Mouse (Mus musculus) heart, adult 2 months (tissue): Measurements from ENCODE around the gene Ppm1n. TPM values are rescaled to one million over a fixed set of nuclear protein-coding genes. Genes with fewer than 3 reads are reported as not detected.
A peak's percentile ranks its signal among the peaks of the same experiment; 100 is the strongest.

ENCODE experiments used
- DNase-seq, 2 experiments: peaks; one replicate each; pipeline ENCODE4 v3.0.0; 2021
- H3K27ac ChIP-seq: fragments of 200-600 bp; 2 replicates; pipeline ENCODE4 v1.8.1; 2022
- H3K27me3 ChIP-seq: fragments of 200-500 bp; 2 replicates; pipeline ENCODE4 v1.6.1; 2012; ENCODE audit warnings: mild to moderate bottlenecking, low read length, inconsistent platforms, mixed read lengths; ENCODE audit not compliant: control insufficient read depth, insufficient read depth
- H3K36me3 ChIP-seq: fragments of 200-500 bp; 2 replicates; pipeline ENCODE4 v1.6.1; 2012; ENCODE audit warnings: low read length, inconsistent platforms; ENCODE audit not compliant: control insufficient read depth, insufficient read depth
- H3K4me1 ChIP-seq: fragments of 200-500 bp; 2 replicates; pipeline ENCODE4 v1.6.1; 2011; ENCODE audit warnings: low read length; ENCODE audit not compliant: control insufficient read depth, insufficient read depth
- H3K4me3 ChIP-seq: fragments of 200-600 bp; 2 replicates; pipeline ENCODE4 v1.8.1; 2022
- H3K79me2 ChIP-seq: fragments of 200-500 bp; replicated peaks from 2 replicates; pipeline ENCODE4 v1.6.1; 2012; ENCODE audit warnings: mild to moderate bottlenecking, inconsistent platforms, low read length, moderate library complexity, mixed read lengths; ENCODE audit not compliant: control insufficient read depth, insufficient read depth
- H3K9ac ChIP-seq: fragments of 200-500 bp; 2 replicates; pipeline ENCODE4 v1.6.1; 2012; ENCODE audit warnings: low read depth, mild to moderate bottlenecking, control low read depth, inconsistent platforms, low read length, mixed read lengths
- CTCF ChIP-seq: fragments of 200-600 bp; IDR thresholded peaks from 2 replicates; pipeline ENCODE4 v1.8.1; 2022; ENCODE audit warnings: antibody characterized with exemption, mild to moderate bottlenecking, moderate library complexity
- EP300 ChIP-seq: fragments of 200-500 bp; IDR thresholded peaks from 2 replicates; pipeline ENCODE4 v1.6.1; 2011; ENCODE audit warnings: low read depth, low read length, control low read depth; ENCODE audit not compliant: insufficient read depth
- POLR2A ChIP-seq: fragments of 200-500 bp; IDR thresholded peaks from 2 replicates; pipeline ENCODE4 v1.6.1; 2011; ENCODE audit warnings: mild to moderate bottlenecking, low read depth, low read length, control low read depth; ENCODE audit not compliant: insufficient read depth
- WGBS: fragments of 180-500 bp; shearing (Covaris S2); methylation state at CpG from one replicate; pipeline ENCODE4 v1.1.7; 2018; 5-methylcytosine and 5-hydroxymethylcytosine counted together
- intact Hi-C: fragments of 180-260 bp; cut with DNase I; formaldehyde crosslinking; loops from one replicate; pipeline ENCODE4 v1.15.1; 2025
- polyA plus RNA-seq: library from polyadenylated mRNA; depleted of rRNA; stranded (reverse); fragments of >200 nt; gene quantifications from 2 replicates; pipeline ENCODE4 v1.2.3, GENCODE M21; 2012
- total RNA-seq, 2 experiments: library from RNA; stranded (reverse); gene quantifications; 2 replicates each; pipeline ENCODE4 v1.2.3; 2021

Ppm1n gene
- total and polyA plus RNA-seq, 3 experiments, result 0.21 to 0.33 TPM; not detected in 1

DNA sequence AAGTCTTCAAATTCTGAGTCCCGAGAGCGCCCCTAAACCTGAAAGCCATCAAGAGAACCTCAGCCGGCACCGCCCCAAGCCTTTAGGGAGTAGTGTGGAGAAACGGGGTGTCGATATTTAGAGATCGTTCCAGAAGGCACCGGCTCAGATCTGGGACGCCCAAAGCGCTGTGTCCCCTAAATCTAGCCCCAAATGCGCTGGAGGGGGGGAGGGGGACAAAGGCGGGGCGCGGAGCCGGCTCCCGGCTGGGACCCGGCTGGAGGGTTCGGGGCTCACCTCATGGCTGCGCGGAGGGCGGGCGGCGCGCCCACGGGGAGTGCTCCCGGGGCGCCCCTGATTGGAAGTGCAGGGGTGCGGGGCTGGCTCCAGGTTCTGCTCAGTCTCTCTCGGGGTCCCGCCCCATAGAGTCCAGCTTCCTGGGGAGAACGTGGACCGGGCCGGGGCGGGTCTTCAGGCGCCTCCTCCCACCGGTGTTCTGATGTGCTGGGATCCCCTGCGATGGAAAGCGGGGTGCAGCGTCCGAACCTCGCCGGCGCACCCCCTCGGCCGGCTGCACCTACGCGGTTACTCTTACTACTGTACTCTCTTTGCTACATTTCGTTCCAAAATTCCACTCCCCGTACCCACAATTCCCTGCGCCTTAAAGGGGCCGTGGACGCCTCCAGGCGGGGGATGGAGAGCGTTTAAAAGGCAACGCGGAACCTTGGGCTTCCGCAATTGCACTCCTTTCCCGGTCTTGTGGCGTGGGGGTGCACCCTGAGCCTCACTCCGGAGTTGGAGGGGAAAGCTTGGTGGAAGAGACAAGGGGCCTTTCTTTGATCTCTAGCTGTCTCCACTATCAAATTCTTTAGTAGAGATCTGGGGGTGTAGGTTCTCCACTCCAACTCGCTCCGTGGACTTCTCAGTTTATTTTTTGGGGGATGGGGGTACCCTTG, 8.4 kb downstream of the Ppm1n start, which contains the start of gene Vasp:
Gene Vasp (minus strand): TSS at position 580 of the 935 bp plus-strand sequence.
- H3K9ac ChIP-seq, result peak within 1 kb of the TSS; percentile 93
- intact Hi-C loops, result loop anchor here (2.0 to 5.0 kb wide), 2 partner anchors 43 to 59 kb away; partner anchors contain the start of genes Gpr4 and Opa3
- peak within 1 kb of the TSS; percentile 90 for H3K27ac ChIP-seq
- peaks cover 3% of the 10 kb centered on the region for H3K79me2 ChIP-seq
- TF ChIP-seq POLR2A (peak; percentile 90), CTCF (no peak), EP300 (no peak)
- H3K36me3 ChIP-seq, result peaks cover 5% of the 10 kb centered on the region; the same call in 1 of the 2 replicates
- WGBS, result under 1% methylated on average over 62 of the region's 62 CpGs
- H3K27me3 ChIP-seq, result no peaks in the 10 kb centered on the region
- H3K4me1 ChIP-seq, result peaks cover 16% of the 10 kb centered on the region
- H3K4me3 ChIP-seq, result peak within 1 kb of the TSS; percentile 65
- peak; percentile 91 to 92 for DNase-seq

DNA sequence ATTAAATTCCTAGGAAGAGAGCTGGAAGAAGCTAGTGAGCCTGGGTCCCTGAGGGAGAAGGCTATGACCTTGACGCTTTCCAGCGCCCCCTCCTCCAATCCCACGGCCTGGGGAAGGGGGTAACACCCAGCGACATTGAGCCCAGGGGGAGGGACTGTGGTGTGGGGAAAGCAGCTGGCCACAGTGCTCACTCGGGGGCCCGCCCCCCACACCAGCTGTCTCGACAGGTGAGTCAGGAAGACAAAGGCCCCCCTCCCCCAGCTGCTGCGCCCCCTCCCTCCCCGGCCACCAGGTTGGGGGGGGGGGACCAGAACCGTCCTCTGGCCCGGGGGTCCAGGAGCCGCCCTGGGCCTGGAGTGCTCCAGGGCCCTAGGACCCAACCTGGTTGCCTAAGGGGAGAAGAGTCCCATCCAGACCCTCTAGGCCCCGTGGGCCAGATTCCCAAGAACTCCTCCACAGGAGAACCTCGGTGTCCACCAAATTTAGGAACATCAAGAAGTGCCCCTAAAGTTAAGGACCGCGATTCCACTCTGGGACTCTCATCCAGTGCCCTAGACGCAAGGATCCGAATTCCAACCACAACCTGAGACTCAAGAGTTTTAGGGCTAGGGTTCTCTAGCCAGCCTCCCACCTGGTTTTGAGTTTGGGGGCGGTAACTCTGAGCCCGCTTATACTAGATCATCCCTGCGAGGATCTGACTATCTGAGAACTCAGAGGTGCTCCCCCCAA, 9.2 kb downstream of the Ppm1n start:
- intact Hi-C loops, result loop anchor here (2.0 to 5.0 kb wide), 2 partner anchors 42 to 58 kb away; partner anchors contain the start of genes Gpr4 and Opa3
- H3K79me2 ChIP-seq, result peaks cover 6% of the 10 kb centered on the region
- no peaks in the 10 kb centered on the region for H3K27me3 ChIP-seq
- H3K4me1 ChIP-seq, result peaks cover 23% of the 10 kb centered on the region
- TF ChIP-seq CTCF, result no peak
- TF ChIP-seq EP300, result no peak
- no peak for TF ChIP-seq POLR2A
- peak overlapping the region; percentile 93 for H3K9ac ChIP-seq
- peak in 1 of 2 experiments; percentile 54 for DNase-seq
- peaks cover 5% of the 10 kb centered on the region; the same call in 1 of the 2 replicates for H3K36me3 ChIP-seq
- 0% methylated on average over 20 of the region's 21 CpGs for WGBS
- H3K27ac ChIP-seq, result peak overlapping the region; percentile 90
- peak overlapping the region; percentile 65 for H3K4me3 ChIP-seq

DNA sequence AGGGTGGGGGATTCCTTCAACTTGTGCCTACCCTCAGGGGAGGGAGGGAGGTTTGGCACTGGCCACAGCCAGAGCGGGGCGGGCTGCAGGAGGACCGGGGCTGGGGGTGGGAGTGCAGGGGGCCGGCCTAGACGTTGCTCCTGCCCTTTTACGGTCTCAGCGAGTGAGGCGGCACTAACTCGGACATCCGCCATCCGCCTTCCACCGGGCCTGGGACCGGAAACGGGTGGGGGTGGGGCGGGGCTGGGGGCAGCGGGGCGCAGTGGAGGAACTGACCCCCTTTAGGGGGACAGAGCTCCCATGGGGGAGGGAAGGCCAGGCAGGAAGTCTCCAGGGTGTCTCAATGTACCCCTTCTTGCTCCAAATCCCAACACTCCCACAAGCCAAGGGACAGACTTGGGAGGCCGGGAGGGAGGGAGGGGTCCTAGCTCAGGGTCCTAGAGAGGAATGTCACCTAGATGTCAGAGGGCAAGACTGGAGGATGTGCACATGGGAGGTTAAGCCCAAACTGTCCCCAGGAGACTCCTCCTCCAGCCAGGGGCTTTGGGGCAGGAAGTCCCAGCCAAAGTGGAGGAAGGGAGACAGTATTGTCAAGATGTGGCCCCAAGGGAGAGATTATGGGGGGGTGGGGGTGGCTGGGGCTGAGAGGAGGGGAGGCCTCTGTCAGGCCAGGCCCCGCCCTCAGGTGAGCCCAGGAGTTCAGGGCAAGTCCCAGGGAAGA, 10.0 kb downstream of the Ppm1n start:
- Histone ChIP-seq H3K9ac (peak overlapping the region; percentile 77), H3K4me3 (peak overlapping the region; percentile 65), H3K27me3 (no peaks in the 10 kb centered on the region), H3K36me3 (peaks cover 5% of the 10 kb centered on the region; the same call in 1 of the 2 replicates), H3K4me1 (peaks cover 27% of the 10 kb centered on the region), H3K27ac (peak overlapping the region; percentile 90), H3K79me2 (peaks cover 8% of the 10 kb centered on the region)
- 1% methylated on average over 19 of the region's 19 CpGs for WGBS
- peak; percentile 21; the same call in 1 of the 2 replicates for TF ChIP-seq POLR2A
- TF ChIP-seq CTCF, result no peak
- 0 out of 2 replicates have a peak, but pooled peaks have one; percentile 7 for TF ChIP-seq EP300
- peak; percentile 76 to 84 for DNase-seq
- intact Hi-C loops, result loop anchor here (2.0 to 5.0 kb wide), 2 partner anchors 41 to 58 kb away; partner anchors contain the start of genes Gpr4 and Opa3

DNA sequence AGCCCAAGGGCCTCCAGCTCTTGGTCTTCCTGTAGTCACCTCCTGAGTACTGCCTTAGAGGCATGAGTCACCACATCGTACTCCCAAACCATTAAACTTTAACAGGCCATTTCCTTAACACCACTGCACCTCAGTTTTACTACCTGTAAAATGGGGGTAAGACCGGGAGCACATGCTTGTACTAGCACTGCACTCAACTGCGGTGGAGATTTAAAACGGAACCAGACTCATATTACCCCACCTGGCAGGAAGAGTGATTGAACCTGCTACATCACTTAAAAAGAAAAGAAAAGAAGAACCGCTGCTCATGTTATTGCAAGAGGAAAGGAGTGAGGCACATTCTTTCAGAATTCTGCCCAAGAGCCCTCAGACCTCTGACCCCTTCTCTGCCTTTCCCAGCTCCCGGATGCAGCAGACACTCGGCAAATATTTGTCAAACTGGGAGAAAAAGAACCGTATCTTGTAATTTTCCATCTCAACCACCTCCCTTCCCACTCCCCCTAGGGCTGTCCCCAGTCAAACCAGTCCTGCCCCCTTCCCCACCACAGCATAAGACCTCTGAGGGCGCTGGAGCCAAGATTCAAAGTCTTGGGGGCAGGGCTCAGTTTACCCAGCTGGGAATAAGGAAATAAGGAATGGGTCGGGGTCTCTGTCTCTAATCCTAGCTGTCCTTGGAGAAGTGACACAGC, 10.7 kb downstream of the Ppm1n start:
- peak in 1 of 2 experiments; percentile 44 for DNase-seq
- intact Hi-C loops, result no loop called here
- no peak for TF ChIP-seq POLR2A
- no peak for TF ChIP-seq EP300
- TF ChIP-seq CTCF, result no peak
- peak overlapping the region; percentile 90 for H3K27ac ChIP-seq
- H3K9ac ChIP-seq, result peak overlapping the region; percentile 77
- H3K79me2 ChIP-seq, result peaks cover 8% of the 10 kb centered on the region
- H3K36me3 ChIP-seq, result peaks cover 5% of the 10 kb centered on the region; the same call in 1 of the 2 replicates
- H3K4me3 ChIP-seq, result peak overlapping the region; percentile 65
- H3K4me1 ChIP-seq, result peaks cover 27% of the 10 kb centered on the region
- WGBS, result 21% methylated on average over 10 of the region's 10 CpGs
- H3K27me3 ChIP-seq, result no peaks in the 10 kb centered on the region

DNA sequence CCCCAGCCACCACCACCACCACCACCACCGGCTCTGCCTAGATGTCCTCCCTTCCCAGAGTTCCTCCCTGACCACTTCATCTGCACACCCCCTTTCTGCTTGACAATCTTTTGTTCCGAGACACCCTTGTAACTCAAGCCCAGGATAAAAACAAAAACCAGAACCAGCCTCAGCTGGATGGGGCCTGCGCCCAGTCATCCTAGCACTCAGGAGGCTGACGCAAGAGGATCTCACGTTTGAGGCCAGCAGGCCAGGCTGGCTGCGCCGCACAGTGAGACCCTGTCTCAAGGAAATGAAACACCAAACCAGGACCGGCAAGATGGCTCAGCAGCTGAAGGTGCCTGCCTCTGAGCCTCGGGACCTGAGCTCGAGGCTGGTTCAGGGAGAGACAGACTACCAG, 12.8 kb downstream of the Ppm1n start:
- 38% methylated on average over 10 of the region's 10 CpGs for WGBS
- peak overlapping the region; percentile 47 for H3K27ac ChIP-seq

More for the DNA sequence above, 12.8 kb downstream of the Ppm1n start:
- Histone ChIP-seq H3K79me2 (peaks cover 8% of the 10 kb centered on the region), H3K9ac (0 out of 2 replicates have a peak overlapping the region, but pooled peaks have one; percentile 0), H3K36me3 (peaks cover 5% of the 10 kb centered on the region; the same call in 1 of the 2 replicates), H3K4me3 (no peak overlapping the region), H3K27me3 (no peaks in the 10 kb centered on the region), H3K4me1 (peaks cover 27% of the 10 kb centered on the region)
- DNase-seq, result peak in 1 of 2 experiments; percentile 27
- intact Hi-C loops, result no loop called here
- TF ChIP-seq POLR2A, result no peak
- TF ChIP-seq CTCF, result no peak
- TF ChIP-seq EP300, result no peak
